Mouse (Mus musculus): ENCODE measurements at regions not wholly inside any gene's neighbourhood (a gene's known extent, or its start where the extent isn't known, plus 50 kb on each side); places are given as distances from the start of the nearest gene placed in this dataset.

- Histone ChIP-seq H3K36me3 (ENCODE audit: control insufficient read depth, insufficient read depth, low read length) (no peaks in the 10 kb centered on the region), H3K9me3 (ENCODE audit: control insufficient read depth, low read length) (no peaks in the 10 kb centered on the region), H3K4me2 (ENCODE audit: low read depth, low read length) (no peak overlapping the region), H3K27me3 (ENCODE audit: control insufficient read depth, insufficient read depth, low read length) (no peaks in the 10 kb centered on the region), H3K4me1 (ENCODE audit: control insufficient read depth, insufficient read depth, low read length) (no peaks in the 10 kb centered on the region), H3K9ac (replicated peaks; ENCODE audit: low read depth, low read length) (no peak overlapping the region), H3K4me3 (ENCODE audit: low read depth, low read length) (no peak overlapping the region), H3K27ac (ENCODE audit: low read depth, low read length) (no peak overlapping the region)
- ATAC-seq (ENCODE audit: low read depth): no peak
- WGBS: 50% methylated on average over 6 of the region's 6 CpGs
Observed at GRCm38 (mm10) chr8:56733318-56733717, 182.4 kb downstream of the Fbxo8 start.

DNA sequence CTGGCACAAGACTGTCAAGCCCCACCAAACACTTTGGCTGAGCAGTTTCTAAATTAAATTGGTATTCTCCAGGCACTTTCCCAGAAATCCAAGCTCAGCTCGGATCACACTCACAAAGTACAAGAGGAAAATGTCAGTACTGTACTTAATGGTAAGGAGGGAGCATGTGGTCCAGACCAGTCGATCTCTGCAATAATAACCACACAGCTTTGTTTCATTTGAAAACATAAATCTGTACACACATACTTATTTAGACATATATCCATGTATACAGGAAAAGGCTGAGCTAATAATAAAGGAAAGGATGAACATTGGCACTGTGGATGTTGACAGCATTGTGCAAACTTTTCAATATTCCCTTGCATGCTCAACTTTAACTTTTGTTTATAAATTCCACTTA, 184.1 kb downstream of the Fbxo8 start:
- 72% methylated on average over 2 of the region's 2 CpGs for WGBS
- Histone ChIP-seq H3K9me3 (ENCODE audit: control insufficient read depth, low read length) (no peaks in the 10 kb centered on the region), H3K36me3 (ENCODE audit: control insufficient read depth, insufficient read depth, low read length) (no peaks in the 10 kb centered on the region), H3K27me3 (ENCODE audit: control insufficient read depth, insufficient read depth, low read length) (no peaks in the 10 kb centered on the region), H3K4me3 (ENCODE audit: low read depth, low read length) (no peak overlapping the region), H3K4me2 (ENCODE audit: low read depth, low read length) (no peak overlapping the region), H3K9ac (replicated peaks; ENCODE audit: low read depth, low read length) (no peak overlapping the region), H3K4me1 (ENCODE audit: control insufficient read depth, insufficient read depth, low read length) (no peaks in the 10 kb centered on the region), H3K27ac (ENCODE audit: low read depth, low read length) (no peak overlapping the region)
- ATAC-seq (ENCODE audit: low read depth): no peak

- no peak overlapping the region for H3K4me2 ChIP-seq (ENCODE audit: low read depth, low read length)
- H3K27ac ChIP-seq (ENCODE audit: low read depth, low read length): no peak overlapping the region
- H3K4me3 ChIP-seq (ENCODE audit: low read depth, low read length): no peak overlapping the region
- H3K4me1 ChIP-seq (ENCODE audit: control insufficient read depth, insufficient read depth, low read length): no peaks in the 10 kb centered on the region
- no peaks in the 10 kb centered on the region for H3K9me3 ChIP-seq (ENCODE audit: control insufficient read depth, low read length)
- no peaks in the 10 kb centered on the region for H3K27me3 ChIP-seq (ENCODE audit: control insufficient read depth, insufficient read depth, low read length)
- no peaks in the 10 kb centered on the region for H3K36me3 ChIP-seq (ENCODE audit: control insufficient read depth, insufficient read depth, low read length)
- no peak for ATAC-seq (ENCODE audit: low read depth)
- H3K9ac ChIP-seq (replicated peaks; ENCODE audit: low read depth, low read length): no peak overlapping the region
- 78% methylated on average over 5 of the region's 5 CpGs for WGBS
Observed at GRCm38 (mm10) chr8:56767034-56767433, 216.1 kb downstream of the Fbxo8 start.

GRCm38 (mm10) chr8:56784441-56784840, 233.6 kb downstream of the Fbxo8 start:
- H3K27me3 ChIP-seq (ENCODE audit: control insufficient read depth, insufficient read depth, low read length): no peaks in the 10 kb centered on the region
- H3K27ac ChIP-seq (ENCODE audit: low read depth, low read length): no peak overlapping the region
- ATAC-seq (ENCODE audit: low read depth): no peak
- no peaks in the 10 kb centered on the region for H3K4me1 ChIP-seq (ENCODE audit: control insufficient read depth, insufficient read depth, low read length)
- WGBS: 59% methylated on average over 2 of the region's 2 CpGs
- H3K9ac ChIP-seq (replicated peaks; ENCODE audit: low read depth, low read length): no peak overlapping the region
- no peaks in the 10 kb centered on the region for H3K36me3 ChIP-seq (ENCODE audit: control insufficient read depth, insufficient read depth, low read length)
- no peak overlapping the region for H3K4me2 ChIP-seq (ENCODE audit: low read depth, low read length)
- no peaks in the 10 kb centered on the region for H3K9me3 ChIP-seq (ENCODE audit: control insufficient read depth, low read length)
- H3K4me3 ChIP-seq (ENCODE audit: low read depth, low read length): no peak overlapping the region

GRCm38 (mm10) chr8:56789549-56790270, 238.8 kb downstream of the Fbxo8 start:
- Histone ChIP-seq H3K27ac (ENCODE audit: low read depth, low read length) (no peak overlapping the region), H3K9ac (replicated peaks; ENCODE audit: low read depth, low read length) (no peak overlapping the region), H3K27me3 (ENCODE audit: control insufficient read depth, insufficient read depth, low read length) (no peaks in the 10 kb centered on the region), H3K36me3 (ENCODE audit: control insufficient read depth, insufficient read depth, low read length) (no peaks in the 10 kb centered on the region), H3K9me3 (ENCODE audit: control insufficient read depth, low read length) (no peaks in the 10 kb centered on the region), H3K4me2 (ENCODE audit: low read depth, low read length) (no peak overlapping the region), H3K4me1 (ENCODE audit: control insufficient read depth, insufficient read depth, low read length) (no peaks in the 10 kb centered on the region), H3K4me3 (ENCODE audit: low read depth, low read length) (no peak overlapping the region)
- ATAC-seq (ENCODE audit: low read depth): no peak
- WGBS: 95% methylated on average over 2 of the region's 2 CpGs

DNA sequence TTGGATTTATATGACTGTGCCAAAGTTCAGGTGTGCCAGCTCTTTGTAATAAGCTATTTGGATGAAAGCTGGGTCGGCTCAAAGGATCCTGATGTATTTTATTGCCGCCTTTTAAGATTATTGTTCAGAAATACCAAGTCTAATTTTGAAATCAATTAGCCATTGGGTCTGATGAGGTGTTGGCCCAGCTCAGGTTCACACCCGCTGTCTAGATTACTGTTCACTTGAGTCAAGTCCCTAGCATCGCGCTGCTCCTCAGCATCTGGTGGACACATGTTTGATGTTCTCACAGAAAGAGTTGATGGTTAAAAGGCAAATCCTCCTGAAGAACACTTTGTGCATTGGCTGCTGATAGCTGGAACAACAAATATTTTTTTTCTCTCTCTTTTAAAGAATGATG, 281.8 kb downstream of the Fbxo8 start:
- H3K27ac ChIP-seq (ENCODE audit: low read depth, low read length): no peak overlapping the region
- H3K9me3 ChIP-seq (ENCODE audit: control insufficient read depth, low read length): no peaks in the 10 kb centered on the region
- H3K4me2 ChIP-seq (ENCODE audit: low read depth, low read length): no peak overlapping the region
- H3K4me3 ChIP-seq (ENCODE audit: low read depth, low read length): no peak overlapping the region
- WGBS: 92% methylated on average over 5 of the region's 5 CpGs
- H3K9ac ChIP-seq (replicated peaks; ENCODE audit: low read depth, low read length): no peak overlapping the region
- H3K36me3 ChIP-seq (ENCODE audit: control insufficient read depth, insufficient read depth, low read length): no peaks in the 10 kb centered on the region
- no peaks in the 10 kb centered on the region for H3K4me1 ChIP-seq (ENCODE audit: control insufficient read depth, insufficient read depth, low read length)
- no peaks in the 10 kb centered on the region for H3K27me3 ChIP-seq (ENCODE audit: control insufficient read depth, insufficient read depth, low read length)
- ATAC-seq (ENCODE audit: low read depth): no peak

GRCm38 (mm10) chr8:56833129-56833528, 282.2 kb downstream of the Fbxo8 start:
- Histone ChIP-seq H3K4me2 (ENCODE audit: low read depth, low read length) (no peak overlapping the region), H3K9ac (replicated peaks; ENCODE audit: low read depth, low read length) (no peak overlapping the region), H3K36me3 (ENCODE audit: control insufficient read depth, insufficient read depth, low read length) (no peaks in the 10 kb centered on the region), H3K27me3 (ENCODE audit: control insufficient read depth, insufficient read depth, low read length) (no peaks in the 10 kb centered on the region), H3K4me1 (ENCODE audit: control insufficient read depth, insufficient read depth, low read length) (no peaks in the 10 kb centered on the region), H3K27ac (ENCODE audit: low read depth, low read length) (no peak overlapping the region), H3K9me3 (ENCODE audit: control insufficient read depth, low read length) (no peaks in the 10 kb centered on the region), H3K4me3 (ENCODE audit: low read depth, low read length) (no peak overlapping the region)
- ATAC-seq (ENCODE audit: low read depth): no peak
- WGBS: 45% methylated on average over 4 of the region's 4 CpGs

DNA sequence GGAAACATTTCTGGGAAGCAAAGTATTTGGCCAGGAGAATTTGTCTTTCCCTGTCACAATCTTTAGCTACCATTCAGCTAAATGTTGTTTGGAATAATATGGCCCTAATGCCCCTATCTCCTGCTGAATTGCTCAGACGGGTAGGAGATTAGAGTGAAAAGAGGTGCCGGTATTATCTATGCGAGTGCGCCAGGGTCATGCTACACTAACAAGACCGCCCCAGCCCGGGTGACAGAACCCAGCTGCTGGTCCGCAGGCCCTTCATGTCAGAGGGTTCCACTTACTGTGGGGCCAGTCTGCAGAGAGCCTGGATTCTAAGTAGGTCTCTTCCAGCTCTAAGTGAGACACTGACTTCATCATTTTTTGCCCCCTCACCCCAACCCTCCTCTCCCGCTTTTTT, 332.6 kb downstream of the Fbxo8 start:
- ATAC-seq (ENCODE audit: low read depth): no peak
- 62% methylated on average over 8 of the region's 8 CpGs for WGBS
- Histone ChIP-seq H3K4me1 (ENCODE audit: control insufficient read depth, insufficient read depth, low read length) (no peaks in the 10 kb centered on the region), H3K36me3 (ENCODE audit: control insufficient read depth, insufficient read depth, low read length) (no peaks in the 10 kb centered on the region), H3K4me3 (ENCODE audit: low read depth, low read length) (no peak overlapping the region), H3K4me2 (ENCODE audit: low read depth, low read length) (no peak overlapping the region), H3K9ac (replicated peaks; ENCODE audit: low read depth, low read length) (no peak overlapping the region), H3K27ac (ENCODE audit: low read depth, low read length) (no peak overlapping the region), H3K9me3 (ENCODE audit: control insufficient read depth, low read length) (no peaks in the 10 kb centered on the region), H3K27me3 (ENCODE audit: control insufficient read depth, insufficient read depth, low read length) (no peaks in the 10 kb centered on the region)

DNA sequence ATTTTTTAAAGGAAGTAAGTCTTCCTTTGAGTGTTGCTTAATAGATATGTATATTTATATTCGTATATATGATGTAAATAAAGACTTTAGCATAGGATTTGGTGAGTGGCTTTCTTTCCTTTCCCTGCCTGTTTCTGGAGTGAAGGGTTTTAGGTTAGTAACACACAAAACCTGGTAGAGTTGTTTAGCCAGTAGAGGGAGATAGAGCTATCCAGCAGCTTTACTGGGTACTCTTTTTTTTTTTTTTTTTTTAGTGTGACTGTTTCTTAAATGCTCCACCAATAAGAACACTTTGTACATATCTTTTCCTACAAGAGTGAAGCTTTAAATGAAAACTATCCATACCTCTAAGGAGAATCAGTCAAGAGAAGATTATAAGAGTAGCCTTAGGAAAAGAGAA, 333.3 kb downstream of the Fbxo8 start:
- Histone ChIP-seq H3K36me3 (ENCODE audit: control insufficient read depth, insufficient read depth, low read length) (no peaks in the 10 kb centered on the region), H3K4me3 (ENCODE audit: low read depth, low read length) (no peak overlapping the region), H3K9ac (replicated peaks; ENCODE audit: low read depth, low read length) (no peak overlapping the region), H3K9me3 (ENCODE audit: control insufficient read depth, low read length) (no peaks in the 10 kb centered on the region), H3K4me1 (ENCODE audit: control insufficient read depth, insufficient read depth, low read length) (no peaks in the 10 kb centered on the region), H3K27me3 (ENCODE audit: control insufficient read depth, insufficient read depth, low read length) (no peaks in the 10 kb centered on the region), H3K4me2 (ENCODE audit: low read depth, low read length) (no peak overlapping the region), H3K27ac (ENCODE audit: low read depth, low read length) (no peak overlapping the region)
- no peak for ATAC-seq (ENCODE audit: low read depth)
- WGBS: 27% methylated on average over 1 of the region's 1 CpGs

Data from neural tube, embryonic 14.5 days (tissue).